Comparison of ENCODE assay signal across 17 mouse cellular contexts in the genomic region with DNA sequence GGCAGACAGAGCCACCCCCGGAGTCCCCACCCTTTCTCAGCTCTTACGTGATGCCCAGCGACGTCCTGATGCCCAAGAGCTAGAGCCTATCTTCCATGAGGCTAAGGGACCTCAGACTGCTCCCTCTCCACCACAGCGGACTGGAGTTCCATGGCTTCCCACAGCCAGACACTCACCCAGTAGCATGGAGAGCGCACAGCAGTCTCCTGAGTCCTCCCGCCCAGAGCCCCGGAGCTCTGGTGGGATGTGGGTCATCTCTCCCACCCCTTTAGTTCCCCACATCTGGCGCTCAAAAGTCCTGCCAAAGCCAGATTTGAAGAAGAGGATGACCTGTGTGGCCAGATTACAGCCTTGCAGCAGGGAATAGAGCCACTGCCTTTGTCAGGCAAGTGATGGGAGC. TPM values are rescaled to one million over a fixed set of nuclear protein-coding genes. Genes with fewer than 3 reads are reported as not detected.
"Had no signal": no experiment of that assay in that cellular context is flagged by ENCODE, and none has a peak within 500 bp of the region (broad histone marks: within the 10 kb centered on the region; RNA-seq: fewer than 3 reads in every experiment).

No protein-coding gene starts in this region.

- H3K4me2 ChIP-seq: limb, embryonic 13.5 days; liver, embryonic 15.5 days; lung, embryonic 14.5 days; neural tube, embryonic 15.5 days had no signal

- H3K4me3 ChIP-seq: layer of hippocampus, adult 2 months; limb, embryonic 13.5 days; liver, embryonic 15.5 days; midbrain, embryonic 10.5 days; myocyte; neural tube, embryonic 15.5 days had no signal

- DNase-seq: kidney, adult 8-10 months; kidney, postnatal 25 days; left cerebral cortex, postnatal 4 days; lung, embryonic 14.5 days; lung, postnatal 10 days; lung, postnatal 4 days; midbrain, embryonic 14.5 days; right cerebral cortex, adult 18-20 months; right cerebral cortex, postnatal 25 days; thymus, postnatal 36 days had no signal

- H3K9me3 ChIP-seq: limb, embryonic 13.5 days; liver, embryonic 15.5 days; midbrain, embryonic 10.5 days; neural tube, embryonic 15.5 days had no signal

- H3K36me3 ChIP-seq: limb, embryonic 13.5 days; liver, embryonic 15.5 days; midbrain, embryonic 10.5 days; neural tube, embryonic 15.5 days had no signal

- H3K9ac ChIP-seq: limb, embryonic 13.5 days; liver, embryonic 15.5 days; lung, embryonic 14.5 days; neural tube, embryonic 15.5 days had no signal

- H3K27ac ChIP-seq: layer of hippocampus, adult 2 months; limb, embryonic 13.5 days; liver, embryonic 15.5 days; midbrain, embryonic 10.5 days; neural tube, embryonic 15.5 days had no signal

RNA-seq across cellular contexts. Expression of a gene that starts 1.8 kb away (rescaled TPM):
- polyA plus RNA-seq: myocyte had no signal

RNA-seq across cellular contexts. Expression of a gene that starts 35.7 kb away (rescaled TPM):
- polyA plus RNA-seq: liver, adult 2 months had no signal
